Mouse (Mus musculus): ENCODE measurements around the gene Kdf1. TPM values are rescaled to one million over a fixed set of nuclear protein-coding genes. Genes with fewer than 3 reads are reported as not detected.

Gene Kdf1
- polyA plus RNA-seq, 1 experiment from 2014 or later: 6.5 TPM

GRCm38 (mm10) chr4:133559846-133560245 lies 41.1 kb downstream of the Kdf1 start:
- H3K4me3 ChIP-seq (replicated peaks): no peak overlapping the region
- 72% methylated on average over 4 of the region's 4 CpGs for WGBS

GRCm38 (mm10) chr4:133561622-133562021 lies 42.9 kb downstream of the Kdf1 start:
- ATAC-seq (ENCODE audit: insufficient number of reproducible peaks, insufficient read depth, low FRiP score, low TSS enrichment, low read depth): no peak
- Histone ChIP-seq H3K36me3 (no peaks in the 10 kb centered on the region), H3K4me3 (replicated peaks) (no peak overlapping the region), H3K9me3 (peaks cover 8% of the 10 kb centered on the region; the same call in 1 of the 2 replicates), H3K27me3 (peaks cover 5% of the 10 kb centered on the region; the same call in 1 of the 2 replicates), H3K9ac (replicated peaks) (no peak overlapping the region), H3K4me1 (replicated peaks) (no peaks in the 10 kb centered on the region), H3K4me2 (no peak overlapping the region), H3K27ac (no peak overlapping the region)
- 51% methylated on average over 4 of the region's 4 CpGs for WGBS

More at GRCm38 (mm10) chr4:133559846-133560245, 41.1 kb downstream of the Kdf1 start:
- H3K36me3 ChIP-seq: no peaks in the 10 kb centered on the region
- H3K27me3 ChIP-seq: peaks cover 13% of the 10 kb centered on the region; the same call in 1 of the 2 replicates
- H3K9ac ChIP-seq (replicated peaks): no peak overlapping the region
- no peak overlapping the region for H3K4me2 ChIP-seq
- H3K9me3 ChIP-seq: peaks cover 8% of the 10 kb centered on the region; the same call in 1 of the 2 replicates
- H3K4me1 ChIP-seq (replicated peaks): no peaks in the 10 kb centered on the region
- no peak overlapping the region for H3K27ac ChIP-seq
- ATAC-seq (ENCODE audit: insufficient number of reproducible peaks, insufficient read depth, low FRiP score, low TSS enrichment, low read depth): no peak

DNA sequence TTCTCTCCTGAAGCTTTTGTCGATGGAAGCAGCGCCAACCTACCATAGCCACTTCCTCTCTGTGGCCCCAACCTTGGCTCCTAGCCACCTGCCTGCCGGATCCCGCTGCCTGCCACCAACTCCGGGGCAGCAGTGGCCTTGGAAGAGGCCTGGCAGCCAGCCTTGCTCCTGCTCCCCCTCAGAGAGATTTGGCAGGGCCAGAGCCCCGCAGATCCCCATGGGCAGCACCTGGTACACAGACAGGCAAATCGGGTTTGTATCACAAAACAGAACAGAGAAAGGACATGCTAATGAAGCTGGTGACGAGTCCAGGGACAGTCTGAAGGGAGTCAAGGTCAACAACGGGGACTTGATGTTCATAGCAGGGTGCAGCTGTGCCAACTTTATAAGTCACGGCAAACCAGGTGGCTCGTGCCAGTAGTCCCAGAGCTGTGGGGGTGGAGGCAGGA lies 44.4 kb downstream of the Kdf1 start:
- no peak for ATAC-seq (ENCODE audit: insufficient number of reproducible peaks, insufficient read depth, low FRiP score, low TSS enrichment, low read depth)
- Histone ChIP-seq H3K27ac (no peak overlapping the region), H3K4me2 (no peak overlapping the region), H3K9ac (replicated peaks) (no peak overlapping the region), H3K4me3 (replicated peaks) (no peak overlapping the region), H3K36me3 (no peaks in the 10 kb centered on the region), H3K4me1 (replicated peaks) (no peaks in the 10 kb centered on the region), H3K9me3 (peaks cover 8% of the 10 kb centered on the region; the same call in 1 of the 2 replicates), H3K27me3 (no peaks in the 10 kb centered on the region)
- WGBS: 80% methylated on average over 11 of the region's 11 CpGs

- Histone ChIP-seq H3K27me3 (no peaks in the 10 kb centered on the region), H3K4me1 (replicated peaks) (no peaks in the 10 kb centered on the region), H3K4me2 (no peak overlapping the region), H3K4me3 (replicated peaks) (no peak overlapping the region), H3K36me3 (no peaks in the 10 kb centered on the region), H3K27ac (no peak overlapping the region), H3K9ac (replicated peaks) (no peak overlapping the region), H3K9me3 (peaks cover 8% of the 10 kb centered on the region; the same call in 1 of the 2 replicates)
- ATAC-seq (ENCODE audit: insufficient number of reproducible peaks, insufficient read depth, low FRiP score, low TSS enrichment, low read depth): no peak
- 29% methylated on average over 8 of the region's 8 CpGs for WGBS
Observed at GRCm38 (mm10) chr4:133567251-133567650, 48.5 kb downstream of the Kdf1 start.

DNA sequence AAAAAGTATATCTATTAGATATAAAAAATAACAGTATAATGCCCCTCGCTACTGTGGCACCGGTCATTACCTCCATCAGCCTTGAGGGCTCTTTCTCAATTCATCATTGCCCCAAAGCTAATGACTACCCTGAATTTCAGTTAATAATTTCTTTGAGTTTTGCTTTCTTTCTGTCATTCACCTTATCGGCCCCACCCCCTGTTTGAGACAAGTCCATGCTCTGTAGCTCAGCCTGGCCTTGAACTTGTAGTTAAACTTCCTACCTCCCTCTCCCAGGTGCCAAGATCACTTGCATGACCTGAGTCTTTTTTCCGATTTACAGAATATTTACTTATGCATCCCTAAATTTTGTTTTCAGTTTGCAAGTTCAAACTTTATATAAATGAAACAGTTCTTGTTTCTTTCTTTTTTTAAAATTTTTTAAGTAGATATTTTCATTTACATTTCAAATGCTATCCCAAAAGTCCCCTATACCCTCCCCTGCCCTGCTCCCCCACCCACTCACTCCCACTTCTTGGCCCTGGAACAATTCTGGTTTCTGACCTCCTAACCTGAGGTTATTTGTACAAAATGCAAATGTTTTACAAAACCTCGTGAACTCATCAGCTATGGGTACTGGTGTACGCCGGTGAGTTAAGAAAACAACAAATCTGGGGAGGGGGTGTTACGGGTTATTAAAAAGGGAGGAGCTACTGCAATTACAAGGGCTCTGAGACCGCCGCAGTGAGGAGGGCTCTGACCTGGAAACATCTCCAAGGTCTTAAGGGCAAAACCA lies 50.7 kb downstream of the Kdf1 start:
- WGBS: 80% methylated on average over 10 of the region's 10 CpGs
- peaks cover 2% of the 10 kb centered on the region; the same call in 1 of the 2 replicates for H3K9me3 ChIP-seq
- H3K9ac ChIP-seq (replicated peaks): no peak overlapping the region
- H3K4me1 ChIP-seq (replicated peaks): no peaks in the 10 kb centered on the region; the same call in 1 of the 2 replicates
- no peak overlapping the region for H3K4me3 ChIP-seq (replicated peaks)
- no peak for ATAC-seq (ENCODE audit: insufficient number of reproducible peaks, insufficient read depth, low FRiP score, low TSS enrichment, low read depth)
- H3K4me2 ChIP-seq: no peak overlapping the region
- no peak overlapping the region for H3K27ac ChIP-seq
- H3K27me3 ChIP-seq: no peaks in the 10 kb centered on the region
- H3K36me3 ChIP-seq: no peaks in the 10 kb centered on the region

GRCm38 (mm10) chr4:133570066-133570466 lies 51.3 kb downstream of the Kdf1 start:
- WGBS: 61% methylated on average over 10 of the region's 10 CpGs
- Histone ChIP-seq H3K4me3 (replicated peaks) (no peak overlapping the region), H3K27ac (no peak overlapping the region), H3K4me1 (replicated peaks) (peaks cover under 1% of the 10 kb centered on the region; the same call in 1 of the 2 replicates), H3K9me3 (no peaks in the 10 kb centered on the region), H3K9ac (replicated peaks) (no peak overlapping the region), H3K36me3 (no peaks in the 10 kb centered on the region), H3K27me3 (no peaks in the 10 kb centered on the region), H3K4me2 (no peak overlapping the region)
- ATAC-seq (ENCODE audit: insufficient number of reproducible peaks, insufficient read depth, low FRiP score, low TSS enrichment, low read depth): no peak

GRCm38 (mm10) chr4:133574070-133574842 lies 55.5 kb downstream of the Kdf1 start, which contains the start of gene Gpatch3:
Gene Gpatch3 (plus strand): TSS chr4:133574745.
- Histone ChIP-seq H3K4me2 (peak within 1 kb of the TSS; percentile 86), H3K9me3 (no peaks in the 10 kb centered on the region), H3K27ac (peak within 1 kb of the TSS; percentile 90), H3K4me3 (replicated peaks) (peak within 1 kb of the TSS; percentile 100), H3K4me1 (replicated peaks) (peaks cover 10% of the 10 kb centered on the region; the same call in 1 of the 2 replicates), H3K9ac (replicated peaks) (peak within 1 kb of the TSS; percentile 90), H3K36me3 (peaks cover 16% of the 10 kb centered on the region), H3K27me3 (no peaks in the 10 kb centered on the region)
- WGBS: 8% methylated on average over 44 of the region's 44 CpGs
- peak; percentile 83 for ATAC-seq (ENCODE audit: insufficient number of reproducible peaks, insufficient read depth, low FRiP score, low TSS enrichment, low read depth)

- Histone ChIP-seq H3K27me3 (no peaks in the 10 kb centered on the region), H3K4me3 (replicated peaks) (peak overlapping the region; percentile 100), H3K36me3 (peaks cover 22% of the 10 kb centered on the region), H3K9ac (replicated peaks) (peak overlapping the region; percentile 90), H3K4me2 (peak overlapping the region; percentile 86), H3K27ac (peak overlapping the region; percentile 90), H3K9me3 (no peaks in the 10 kb centered on the region), H3K4me1 (replicated peaks) (peaks cover 10% of the 10 kb centered on the region; the same call in 1 of the 2 replicates)
- peak; percentile 26; the same call in 1 of the 2 replicates for ATAC-seq (ENCODE audit: insufficient number of reproducible peaks, insufficient read depth, low FRiP score, low TSS enrichment, low read depth)
- WGBS: 1% methylated on average over 41 of the region's 41 CpGs
Observed at GRCm38 (mm10) chr4:133574843-133575202, 56.1 kb downstream of the Kdf1 start.

- no peak overlapping the region for H3K4me3 ChIP-seq (replicated peaks)
- H3K36me3 ChIP-seq: peaks cover 49% of the 10 kb centered on the region
- 80% methylated on average over 12 of the region's 12 CpGs for WGBS
- ATAC-seq (ENCODE audit: insufficient number of reproducible peaks, insufficient read depth, low FRiP score, low TSS enrichment, low read depth): no peak
- H3K4me1 ChIP-seq (replicated peaks): peaks cover 10% of the 10 kb centered on the region; the same call in 1 of the 2 replicates
- H3K9ac ChIP-seq (replicated peaks): no peak overlapping the region; the same call in 1 of the 2 replicates
- H3K9me3 ChIP-seq: no peaks in the 10 kb centered on the region
- H3K27ac ChIP-seq: no peak overlapping the region
- H3K4me2 ChIP-seq: no peak overlapping the region
- no peaks in the 10 kb centered on the region for H3K27me3 ChIP-seq
Observed at GRCm38 (mm10) chr4:133577983-133578382, 59.2 kb downstream of the Kdf1 start.

Data from limb, embryonic 12.5 days (tissue).